Mouse (Mus musculus): ENCODE data around the gene Thap2. TPM values are rescaled to one million over a fixed set of nuclear protein-coding genes. Genes with fewer than 3 reads are reported as not detected.

Thap2 gene
- polyA plus RNA-seq, 1 experiment from 2014 or later, result 5.0 TPM

- ATAC-seq (no peak), DNase-seq (no peak)
- no peak overlapping the region for H3K9ac ChIP-seq (replicated peaks)
- TF ChIP-seq CTCF (IDR thresholded peaks at IDR 0.05; ENCODE audit: low read depth) (no peak), EP300 (IDR thresholded peaks at IDR 0.05; ENCODE audit: low read depth) (no peak)
- no peaks in the 10 kb centered on the region for H3K27me3 ChIP-seq (ENCODE audit: insufficient read depth, low read length)
- 0 out of 2 replicates have a peak, but pooled peaks cover 1% of the 10 kb centered on the region for H3K4me1 ChIP-seq (ENCODE audit: insufficient read depth)
- no peaks in the 10 kb centered on the region for H3K9me3 ChIP-seq (ENCODE audit: low read length)
- H3K36me3 ChIP-seq (replicated peaks; ENCODE audit: insufficient read depth, low read length), result no peaks in the 10 kb centered on the region
- H3K4me3 ChIP-seq (ENCODE audit: low read depth, low read length), result no peak overlapping the region
- H3K4me2 ChIP-seq (ENCODE audit: low read depth, low read length), result no peak overlapping the region
- H3K27ac ChIP-seq (ENCODE audit: low read depth), result 0 out of 2 replicates have a peak overlapping the region, but pooled peaks have one; percentile 24
- 52% methylated on average over 5 of the region's 5 CpGs for WGBS (ENCODE audit: insufficient replicate concordance)
These were observed 62.8 kb downstream of the Thap2 start for GRCm38 (mm10) chr10:115321317-115322035.

Other genes starting within 250 kb of the Thap2 start
- gene Tph2, start 199.4 kb downstream of the Thap2 start, polyA plus RNA-seq (2015; fragmentation: Nextera tagmentation; extraction: Ambion mirVana), result not detected in 2 replicates
- gene Tbc1d15, start 133.0 kb downstream of the Thap2 start, polyA plus RNA-seq (2015; fragmentation: Nextera tagmentation; extraction: Ambion mirVana), result 36.7 and 38.5 TPM in 2 replicates
- gene Rab21, start 68.8 kb downstream of the Thap2 start, polyA plus RNA-seq (2015; fragmentation: Nextera tagmentation; extraction: Ambion mirVana), result 5.8 and 10.0 TPM in 2 replicates
- gene Tmem19, start 21.9 kb downstream of the Thap2 start, polyA plus RNA-seq (2015; fragmentation: Nextera tagmentation; extraction: Ambion mirVana), result 16.3 and 19.3 TPM in 2 replicates
- 4.9 and 5.0 TPM in 2 replicates for gene Zfc3h1, start 516 bp upstream of the Thap2 start, polyA plus RNA-seq (2015; fragmentation: Nextera tagmentation; extraction: Ambion mirVana)
- 0.25 and 0.56 TPM in 2 replicates for gene A930009A15Rik, start 185.5 kb upstream of the Thap2 start, polyA plus RNA-seq (2015; fragmentation: Nextera tagmentation; extraction: Ambion mirVana)
- gene Lgr5, start 203.3 kb upstream of the Thap2 start, polyA plus RNA-seq (2015; fragmentation: Nextera tagmentation; extraction: Ambion mirVana), result 0.49 and 0.73 TPM in 2 replicates